Mouse (Mus musculus) cerebellum, postnatal 14 days (tissue): ENCODE data around the gene Sprr1a.
"Not testable (repeated sequence)": the region's sequence is repeated elsewhere in the genome, so short reads cannot be mapped to it uniquely, and the experiment has no call there.

Experiments used
- DNase-seq, 2 experiments: peaks; one replicate each; pipeline ENCODE4 v3.0.0; 2021; ENCODE audit warnings: mixed read lengths in 2 of 2

Sprr1a gene

DNA sequence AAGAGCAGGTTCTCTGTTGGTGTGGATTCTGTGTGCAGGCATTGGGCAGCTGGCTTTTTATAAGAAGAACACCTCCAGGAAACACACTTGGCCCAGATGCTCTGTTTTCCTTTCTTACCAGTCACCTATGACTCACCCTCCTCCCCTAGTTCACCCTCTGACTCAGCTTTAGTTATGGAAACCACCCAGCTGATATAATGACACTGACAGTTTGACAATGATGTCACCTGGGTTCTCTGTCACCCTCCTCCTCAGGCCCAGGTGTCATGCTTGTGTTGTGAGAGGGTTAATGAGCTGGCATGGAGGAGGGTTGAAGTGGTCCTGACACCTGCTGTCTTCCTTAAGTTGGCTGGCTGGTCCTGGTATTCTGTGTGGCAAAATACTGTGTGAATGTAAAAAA, at the start of gene Sprr1a:
Gene Sprr1a, minus strand, starts transcription at position 33 of the 400 bp plus-strand sequence.
- no peak for DNase-seq

DNA sequence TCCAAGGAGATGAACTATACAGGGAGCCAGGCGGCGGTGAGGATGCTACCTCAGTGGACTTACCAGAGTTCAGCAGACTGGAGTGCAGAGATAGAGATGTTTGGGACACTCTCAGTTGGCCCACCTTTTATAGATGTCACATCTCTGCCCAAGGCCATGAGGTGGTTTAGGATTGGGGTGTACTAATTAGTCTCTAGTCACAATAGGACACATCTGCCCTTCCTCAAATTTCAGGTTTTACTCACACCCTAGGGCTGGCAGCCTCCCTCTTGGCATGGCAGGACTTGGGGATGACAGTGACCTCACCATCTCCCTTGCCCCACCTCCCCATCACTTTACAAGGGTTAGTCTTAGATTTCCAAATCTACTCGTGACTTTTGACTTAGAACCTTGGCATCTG, 48.7 kb upstream of the Sprr1a start, which contains the start of gene 2310046K23Rik:
Gene 2310046K23Rik, minus strand, starts transcription at position 101 of the 400 bp plus-strand sequence.
- no peak for DNase-seq

DNA sequence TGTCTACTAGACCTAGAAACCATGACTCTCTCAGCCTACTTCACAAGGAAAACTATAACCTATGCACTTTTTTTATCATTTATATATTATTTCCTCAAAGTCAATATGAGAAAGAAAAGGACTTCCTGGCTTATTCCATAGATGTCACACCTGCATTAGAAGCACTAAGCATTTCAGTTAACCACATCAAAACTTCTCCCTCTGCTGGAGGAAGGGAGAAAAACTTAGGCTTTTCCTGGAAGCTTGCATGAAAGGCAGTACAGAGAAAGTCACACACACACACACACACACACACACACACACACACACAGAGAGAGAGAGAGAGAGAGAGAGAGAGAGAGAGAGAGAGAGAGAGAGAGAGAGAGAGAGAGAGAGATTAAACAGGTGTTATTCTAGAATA, 26.6 kb upstream of the Sprr1a start:
- DNase-seq = peak in 1 of 2 experiments; percentile 3

DNA sequence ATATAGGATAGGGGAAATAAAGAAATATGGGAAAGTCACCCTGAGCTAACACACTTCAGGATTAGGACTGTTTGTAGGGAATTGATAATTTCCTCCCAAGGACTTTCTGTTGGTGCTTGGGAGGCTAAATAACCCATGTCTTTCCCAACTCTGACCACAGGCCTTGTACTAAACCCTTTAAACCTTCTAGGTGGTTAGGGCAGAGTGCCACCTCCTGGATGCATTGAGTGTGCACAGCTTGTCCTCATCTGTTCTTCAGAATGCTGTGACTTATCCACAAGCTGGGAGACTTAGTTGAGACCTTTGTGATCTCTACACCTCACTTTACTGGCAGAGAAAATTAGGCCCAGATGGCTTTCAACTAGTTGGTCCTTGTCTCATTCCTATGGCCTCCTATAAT, 25.1 kb upstream of the Sprr1a start:
- DNase-seq = peak; percentile 9 to 16

DNA sequence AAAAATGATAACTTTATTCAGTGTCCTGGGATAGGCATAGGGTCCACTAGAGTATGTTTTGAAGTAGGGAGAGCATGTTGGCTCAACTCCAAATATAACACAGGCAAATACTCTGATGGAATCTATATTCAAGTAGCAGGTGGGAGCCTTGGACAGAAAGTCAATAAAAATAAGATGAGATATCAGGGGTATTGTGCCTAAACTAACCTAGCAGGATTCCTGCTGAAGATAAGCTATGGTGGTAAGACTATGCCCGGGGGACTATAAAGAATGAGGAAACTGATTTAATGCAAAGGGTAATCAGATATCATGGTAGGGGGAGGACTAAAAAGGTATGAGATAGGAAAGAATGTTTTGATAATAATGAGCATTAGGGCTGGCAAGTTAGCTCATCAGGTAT, 22.5 kb upstream of the Sprr1a start:
- no peak for DNase-seq

DNA sequence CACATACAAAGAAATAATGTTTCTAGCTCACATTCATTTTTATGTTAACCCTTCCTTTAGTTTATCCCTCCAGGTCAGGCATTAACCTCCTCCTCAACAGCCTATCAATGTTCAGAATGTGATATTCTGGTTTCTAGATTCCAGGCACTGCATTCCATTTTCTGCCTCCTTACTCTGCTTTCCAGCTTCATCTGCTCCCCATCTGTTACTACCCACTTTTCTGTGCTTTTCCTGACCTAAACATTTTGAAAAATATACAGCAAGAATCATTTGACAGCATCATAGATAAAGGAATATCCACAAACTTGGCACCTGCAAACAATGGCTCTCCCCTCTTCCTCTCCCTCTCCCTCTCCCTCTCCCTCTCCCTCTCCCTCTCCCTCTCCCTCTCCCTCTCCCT, 17.8 kb upstream of the Sprr1a start:
- DNase-seq = no peak

DNA sequence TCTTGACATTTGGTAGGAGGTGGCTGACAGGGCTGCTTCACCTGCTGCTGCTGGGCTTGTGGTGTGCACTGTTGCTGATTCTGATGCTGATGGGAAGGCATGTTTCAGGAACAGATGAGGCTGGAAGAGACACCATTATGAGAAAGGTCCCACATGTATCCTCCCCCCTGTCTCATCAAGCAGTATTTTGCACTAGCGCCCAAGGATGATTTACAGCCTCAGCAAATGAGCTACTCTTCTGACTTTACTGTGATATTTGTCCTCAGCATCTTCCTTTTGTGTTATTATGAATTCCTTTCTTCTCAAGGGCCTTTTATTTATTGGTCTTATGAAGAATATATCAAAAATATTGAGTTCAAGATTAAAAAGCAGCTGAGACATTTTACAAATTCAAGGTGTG, 14.7 kb upstream of the Sprr1a start, which contains the start of gene Sprr4:
Gene Sprr4, minus strand, starts transcription at position 101 of the 400 bp plus-strand sequence.
- DNase-seq = no peak

DNA sequence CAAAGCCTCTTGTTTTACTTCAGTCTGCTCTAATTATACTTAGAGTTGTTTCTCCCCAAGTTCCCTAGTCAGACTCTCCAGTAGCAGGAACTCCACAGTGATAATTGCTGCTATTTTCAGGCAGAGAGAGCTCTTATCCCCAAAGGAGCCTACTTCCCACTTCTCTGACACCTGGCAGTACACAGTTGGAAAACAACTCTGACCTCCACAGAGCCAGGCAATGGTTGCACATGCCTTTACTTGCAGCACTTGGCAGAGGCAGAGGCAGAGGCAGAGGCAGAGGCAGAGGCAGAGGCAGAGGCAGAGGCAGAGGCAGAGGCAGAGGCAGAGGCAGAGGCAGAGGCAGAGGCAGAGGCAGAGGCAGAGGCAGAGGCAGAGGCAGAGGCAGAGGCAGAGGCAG, 4.6 kb upstream of the Sprr1a start:
- DNase-seq = not testable (repeated sequence)

DNA sequence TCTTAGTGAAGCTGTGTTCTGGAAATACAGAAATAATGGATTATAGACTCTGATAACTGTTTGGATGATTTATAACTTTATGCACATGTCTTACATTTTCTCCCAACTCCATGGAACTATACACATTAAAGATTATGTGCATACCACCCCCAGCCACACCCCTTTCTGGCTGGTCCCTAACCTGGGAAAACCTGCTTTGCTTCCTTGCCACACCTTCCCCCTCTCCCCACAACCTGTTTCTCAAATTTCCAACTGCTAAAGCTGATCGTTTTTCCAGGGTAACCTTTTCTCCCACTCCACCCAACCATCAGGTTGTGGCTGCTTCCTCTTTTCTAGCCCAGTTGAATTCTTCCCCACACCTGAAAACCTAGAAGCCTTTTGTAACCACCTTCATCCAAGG, 612 bp upstream of the Sprr1a start:
- no peak for DNase-seq

DNA sequence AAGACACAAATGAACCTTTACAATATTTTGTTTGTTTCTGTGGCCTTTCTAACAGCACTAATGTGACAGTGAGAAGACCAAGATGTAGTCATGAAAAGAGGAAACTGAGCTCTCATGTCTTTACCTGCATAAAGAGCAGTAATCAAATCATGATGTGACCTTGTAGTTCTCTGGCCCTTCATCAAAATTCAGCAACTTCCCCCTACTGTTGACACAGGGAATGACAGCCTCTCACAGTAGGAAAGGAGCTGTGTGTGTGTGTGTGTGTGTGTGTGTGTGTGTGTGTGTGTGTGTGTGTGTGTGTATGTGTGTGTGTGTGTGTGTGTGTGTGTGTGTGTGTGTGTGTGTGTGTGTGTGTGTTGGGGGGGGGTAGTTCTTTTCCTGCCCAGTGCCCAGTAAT, 4.4 kb downstream of the Sprr1a start:
- peak in 1 of 2 experiments; percentile 4 for DNase-seq

DNA sequence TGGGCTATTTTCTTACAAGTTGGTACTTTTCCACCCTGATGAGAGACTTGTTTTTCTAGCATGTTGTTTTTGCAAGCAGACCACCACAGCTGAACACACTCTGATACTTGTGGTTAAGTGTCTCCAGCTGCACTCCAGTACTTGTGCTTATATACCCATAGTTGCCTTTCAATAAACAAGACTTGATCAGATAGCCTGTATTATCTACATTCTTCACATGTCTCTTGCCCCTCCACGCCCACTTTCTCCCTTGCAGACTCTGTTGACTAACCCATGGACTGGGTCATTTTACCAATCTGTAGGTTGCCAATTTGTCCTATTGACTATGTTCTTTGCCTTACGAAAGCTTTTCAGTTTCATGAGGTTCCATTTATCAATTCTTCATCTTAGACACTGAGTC, 15.6 kb downstream of the Sprr1a start:
- no peak for DNase-seq

DNA sequence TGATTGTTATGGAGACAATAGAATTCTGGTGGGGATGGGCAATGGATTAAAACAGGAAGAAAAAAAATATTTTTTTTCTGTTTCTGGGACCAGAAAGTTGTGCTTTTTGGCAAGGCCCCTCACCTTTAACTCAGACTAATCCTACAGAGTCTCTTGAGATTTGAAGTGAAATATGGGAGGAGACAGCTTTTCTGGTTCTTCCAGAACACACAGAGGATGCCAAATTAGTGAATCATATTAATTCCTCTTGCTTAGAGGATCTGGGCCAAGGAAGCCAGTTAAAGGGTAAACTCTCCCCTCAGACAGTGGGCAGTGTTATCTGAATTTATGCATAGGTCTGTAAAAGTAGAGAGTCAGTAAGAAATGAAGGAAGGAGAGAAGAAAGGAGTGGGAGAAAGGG, 18.3 kb downstream of the Sprr1a start:
- DNase-seq = no peak

DNA sequence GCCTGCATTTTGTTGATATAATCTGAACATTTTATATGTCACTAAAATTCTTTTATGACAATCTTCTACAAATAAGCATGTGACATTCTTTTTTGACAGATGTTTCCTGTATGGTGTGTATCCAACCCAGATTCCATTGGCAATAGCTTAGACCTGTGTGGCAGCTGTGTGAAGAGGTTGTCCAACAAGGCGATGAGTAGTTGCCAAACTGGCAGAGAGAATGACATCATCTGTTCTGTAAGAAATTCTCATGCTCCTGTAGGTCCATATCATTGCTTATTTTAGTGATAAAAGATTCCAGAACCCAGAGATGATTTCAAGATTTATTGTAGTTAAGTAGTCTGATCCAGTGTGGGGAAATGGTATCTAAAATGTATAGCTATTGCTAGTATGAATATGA, 19.1 kb downstream of the Sprr1a start:
- DNase-seq = no peak

DNA sequence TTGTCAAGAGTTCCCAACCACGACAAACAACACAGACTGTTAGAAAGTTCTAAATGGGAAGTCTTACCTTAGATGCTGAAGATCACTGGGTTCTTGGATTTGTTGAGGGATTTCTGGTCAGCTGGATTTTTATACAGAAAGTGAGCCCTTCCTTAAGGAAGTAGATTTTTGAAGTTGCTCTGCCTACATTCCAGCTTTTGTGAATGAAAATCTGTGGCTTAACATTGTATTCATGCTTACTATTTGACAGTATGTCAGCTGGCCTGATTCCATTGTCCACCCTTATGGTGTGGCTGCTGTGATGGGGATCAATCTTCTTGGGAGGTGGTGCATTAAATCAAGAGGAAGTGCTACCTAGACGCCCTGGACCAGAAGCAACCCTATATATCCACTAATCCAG, 27.1 kb downstream of the Sprr1a start, which contains the start of gene Sprr3:
Gene Sprr3, minus strand, starts transcription at position 101 of the 400 bp plus-strand sequence.
- no peak for DNase-seq

DNA sequence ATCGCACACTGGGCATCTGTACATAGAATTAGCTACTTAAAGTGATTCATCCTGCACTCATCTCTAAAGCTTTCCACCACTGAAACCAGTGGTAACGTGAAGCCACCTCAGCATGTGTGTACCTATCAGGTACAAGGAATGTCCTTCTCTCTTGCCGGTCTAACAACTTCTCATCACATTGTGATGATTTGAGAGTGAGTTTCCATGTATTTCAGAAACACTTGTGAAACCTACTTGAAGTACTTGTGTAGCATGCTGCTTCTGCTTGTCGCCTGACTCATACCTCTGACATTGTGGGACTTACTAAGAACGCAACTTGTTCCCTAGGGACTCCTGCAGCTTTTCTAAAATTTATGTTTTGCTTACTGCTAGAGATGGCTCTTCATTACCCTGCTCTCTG, 30.5 kb downstream of the Sprr1a start:
- DNase-seq = no peak

DNA sequence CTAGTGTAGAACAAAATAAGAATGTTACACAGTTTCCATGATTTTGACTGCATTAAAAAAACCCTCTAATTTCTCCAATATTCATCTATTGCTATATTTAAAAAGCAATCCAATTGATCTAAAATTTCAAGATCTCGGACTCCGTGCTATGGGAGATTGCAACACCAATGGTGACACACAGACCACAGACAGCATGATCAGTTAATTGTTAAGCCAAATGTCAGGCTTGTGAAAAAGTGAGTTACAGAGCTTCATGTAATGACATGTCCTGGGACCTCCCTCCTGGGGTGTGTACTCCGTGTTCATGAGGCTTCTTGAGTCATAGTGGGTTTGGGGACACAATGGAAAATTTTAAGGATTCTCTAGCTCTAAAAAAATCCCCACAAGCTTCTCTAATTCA, 45.5 kb downstream of the Sprr1a start:
- DNase-seq = no peak

DNA sequence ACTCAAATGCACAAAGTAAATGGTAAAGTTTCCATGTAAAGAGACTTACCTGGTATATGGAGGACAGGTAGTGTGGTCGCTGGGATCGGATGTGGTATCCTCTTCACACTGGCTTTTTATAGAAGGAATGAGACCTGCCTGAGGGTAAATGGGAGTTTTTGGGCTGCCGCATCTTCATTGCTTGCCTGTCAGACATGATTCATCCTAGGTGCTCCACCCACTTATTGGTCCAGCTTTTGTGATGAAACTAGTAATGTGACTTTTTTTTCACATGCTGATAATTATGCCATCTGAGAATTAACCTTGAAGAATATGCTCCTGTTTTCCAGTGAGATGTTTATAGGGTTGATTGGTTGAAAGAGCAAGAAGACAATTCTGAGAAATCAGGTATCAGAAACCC, 47.0 kb downstream of the Sprr1a start, which contains the start of gene Sprr1b:
Gene Sprr1b, minus strand, starts transcription at position 101 of the 400 bp plus-strand sequence.
- DNase-seq = no peak
